In the genomic region with DNA sequence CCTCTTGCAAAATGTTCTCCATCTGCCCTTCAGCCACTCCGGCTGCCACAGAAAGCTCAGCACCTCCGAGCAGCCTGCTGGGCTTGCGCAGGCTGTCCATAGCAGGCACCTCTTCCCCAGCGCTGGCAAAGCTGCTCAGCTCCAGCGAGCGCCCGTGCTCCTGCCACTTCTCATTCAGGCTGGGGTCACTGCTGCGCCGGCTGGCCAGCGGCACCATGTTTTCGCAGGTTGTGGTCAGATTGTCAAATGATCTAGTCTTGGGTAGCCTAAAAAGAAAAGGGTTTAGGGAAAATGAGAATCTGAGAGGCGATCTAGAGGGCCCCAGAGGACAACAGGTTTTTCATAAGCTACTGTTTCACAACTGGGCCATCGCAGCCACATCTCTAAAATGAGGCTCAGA, we compare ENCODE assay signal across 17 mouse cellular contexts. TPM values are rescaled to one million over a fixed set of nuclear protein-coding genes. Genes with fewer than 3 reads are reported as not detected.
"Had no signal": no experiment of that assay in that cellular context is flagged by ENCODE, and none has a peak within 500 bp of the region (broad histone marks: within the 10 kb centered on the region; RNA-seq: fewer than 3 reads in every experiment).

No protein-coding gene starts in this region.

- H3K9ac ChIP-seq: limb, embryonic 12.5 days; lung, embryonic 15.5 days; stomach, embryonic 15.5 days had no signal

- H3K4me2 ChIP-seq: limb, embryonic 12.5 days; lung, embryonic 15.5 days; midbrain, embryonic 11.5 days; stomach, embryonic 15.5 days had no signal

- H3K4me3 ChIP-seq: layer of hippocampus, adult 2 months; limb, embryonic 12.5 days; lung, embryonic 15.5 days; megakaryocyte, embryonic 14.5 days; stomach, embryonic 15.5 days had no signal

- H3K4me1 ChIP-seq: limb, embryonic 12.5 days had no signal

- ATAC-seq: midbrain, embryonic 16.5 days had no signal

- DNase-seq: kidney, adult 11 months; kidney, postnatal 10 days; kidney, postnatal 4 days; lung, postnatal 14 days; right cerebral cortex, postnatal 14 days; thymus, postnatal 4 days had no signal

- H3K27me3 ChIP-seq: limb, embryonic 12.5 days; lung, embryonic 15.5 days; megakaryocyte, embryonic 14.5 days; stomach, embryonic 15.5 days had no signal

- H3K9me3 ChIP-seq: limb, embryonic 12.5 days; lung, embryonic 15.5 days; megakaryocyte, embryonic 14.5 days; stomach, embryonic 15.5 days had no signal

- H3K27ac ChIP-seq: layer of hippocampus, adult 2 months; limb, embryonic 12.5 days; macrophage had no signal

RNA-seq across cellular contexts. Expression of a gene that starts 47.5 kb away (rescaled TPM):
- total RNA-seq: layer of hippocampus, adult 2 months; layer of hippocampus, postnatal 10 days; left cerebral cortex, postnatal 36 days had no signal
- polyA plus RNA-seq: macrophage; neural tube, embryonic 14.5 days had no signal
